Mouse (Mus musculus): ENCODE measurements around the gene Sf1. TPM values are rescaled to one million over a fixed set of nuclear protein-coding genes. Genes with fewer than 3 reads are reported as not detected.

Sf1 gene
- polyA plus RNA-seq, 1 experiment from 2014 or later: 115 TPM

- no peaks in the 10 kb centered on the region for H3K9me3 ChIP-seq (replicated peaks)
- no peaks in the 10 kb centered on the region for H3K36me3 ChIP-seq
- peaks cover 90% of the 10 kb centered on the region for H3K27me3 ChIP-seq (replicated peaks)
- H3K4me3 ChIP-seq: no peak overlapping the region
- no peak overlapping the region for H3K4me2 ChIP-seq
- peaks cover 39% of the 10 kb centered on the region for H3K4me1 ChIP-seq
- ATAC-seq: no peak
- 35% methylated on average over 9 of the region's 9 CpGs for WGBS (ENCODE audit: insufficient replicate concordance)
- no peak overlapping the region for H3K27ac ChIP-seq
- no peak overlapping the region for H3K9ac ChIP-seq
These were observed 56.4 kb downstream of the Sf1 start for GRCm38 (mm10) chr19:6419805-6420310.

- Histone ChIP-seq H3K27me3 (replicated peaks) (peaks cover 96% of the 10 kb centered on the region), H3K9me3 (replicated peaks) (no peaks in the 10 kb centered on the region), H3K27ac (no peak overlapping the region), H3K4me2 (no peak overlapping the region), H3K36me3 (no peaks in the 10 kb centered on the region), H3K4me1 (peaks cover 31% of the 10 kb centered on the region), H3K9ac (no peak overlapping the region), H3K4me3 (no peak overlapping the region)
- ATAC-seq: no peak
- WGBS (ENCODE audit: insufficient replicate concordance): 51% methylated on average over 19 of the region's 19 CpGs
These were observed 57.2 kb downstream of the Sf1 start for GRCm38 (mm10) chr19:6420481-6421210.

GRCm38 (mm10) chr19:6421211-6421590, 57.7 kb downstream of the Sf1 start:
- Histone ChIP-seq H3K4me1 (peaks cover 25% of the 10 kb centered on the region), H3K27me3 (replicated peaks) (peaks cover 96% of the 10 kb centered on the region), H3K27ac (no peak overlapping the region), H3K36me3 (no peaks in the 10 kb centered on the region), H3K4me3 (no peak overlapping the region), H3K9ac (no peak overlapping the region), H3K4me2 (no peak overlapping the region), H3K9me3 (replicated peaks) (no peaks in the 10 kb centered on the region)
- ATAC-seq: no peak
- WGBS (ENCODE audit: insufficient replicate concordance): 58% methylated on average over 9 of the region's 9 CpGs

- no peak overlapping the region for H3K4me3 ChIP-seq
- H3K9me3 ChIP-seq (replicated peaks): no peaks in the 10 kb centered on the region
- 61% methylated on average over 7 of the region's 7 CpGs for WGBS (ENCODE audit: insufficient replicate concordance)
- no peak for ATAC-seq
- H3K27ac ChIP-seq: no peak overlapping the region
- H3K4me1 ChIP-seq: peaks cover 17% of the 10 kb centered on the region
- H3K27me3 ChIP-seq (replicated peaks): peaks cover 96% of the 10 kb centered on the region
- no peak overlapping the region for H3K9ac ChIP-seq
- H3K36me3 ChIP-seq: no peaks in the 10 kb centered on the region
- H3K4me2 ChIP-seq: no peak overlapping the region
These were observed 58.5 kb downstream of the Sf1 start for GRCm38 (mm10) chr19:6422014-6422413.

- Histone ChIP-seq H3K27me3 (replicated peaks) (peaks cover 96% of the 10 kb centered on the region), H3K27ac (no peak overlapping the region), H3K36me3 (no peaks in the 10 kb centered on the region), H3K4me2 (no peak overlapping the region), H3K9me3 (replicated peaks) (no peaks in the 10 kb centered on the region), H3K9ac (no peak overlapping the region), H3K4me1 (peaks cover 15% of the 10 kb centered on the region), H3K4me3 (no peak overlapping the region)
- WGBS (ENCODE audit: insufficient replicate concordance): 71% methylated on average over 16 of the region's 16 CpGs
- ATAC-seq: no peak
These were observed 59.8 kb downstream of the Sf1 start for GRCm38 (mm10) chr19:6423241-6423640.

GRCm38 (mm10) chr19:6424137-6424881, 60.8 kb downstream of the Sf1 start:
- H3K4me2 ChIP-seq: no peak overlapping the region
- no peak overlapping the region for H3K27ac ChIP-seq
- peaks cover 16% of the 10 kb centered on the region for H3K4me1 ChIP-seq
- H3K36me3 ChIP-seq: no peaks in the 10 kb centered on the region
- peaks cover 96% of the 10 kb centered on the region for H3K27me3 ChIP-seq (replicated peaks)
- H3K9ac ChIP-seq: no peak overlapping the region
- no peak for ATAC-seq
- no peaks in the 10 kb centered on the region for H3K9me3 ChIP-seq (replicated peaks)
- WGBS (ENCODE audit: insufficient replicate concordance): 54% methylated on average over 8 of the region's 8 CpGs
- no peak overlapping the region for H3K4me3 ChIP-seq

- 53% methylated on average over 5 of the region's 5 CpGs for WGBS (ENCODE audit: insufficient replicate concordance)
- H3K4me1 ChIP-seq: peaks cover 16% of the 10 kb centered on the region
- H3K4me2 ChIP-seq: no peak overlapping the region
- no peak overlapping the region for H3K9ac ChIP-seq
- no peaks in the 10 kb centered on the region for H3K36me3 ChIP-seq
- ATAC-seq: no peak
- no peaks in the 10 kb centered on the region for H3K9me3 ChIP-seq (replicated peaks)
- no peak overlapping the region for H3K27ac ChIP-seq
- H3K4me3 ChIP-seq: no peak overlapping the region
- peaks cover 96% of the 10 kb centered on the region for H3K27me3 ChIP-seq (replicated peaks)
These were observed 62.1 kb downstream of the Sf1 start for GRCm38 (mm10) chr19:6425595-6425994.

GRCm38 (mm10) chr19:6426703-6427500, 63.4 kb downstream of the Sf1 start:
- peaks cover 94% of the 10 kb centered on the region for H3K27me3 ChIP-seq (replicated peaks)
- no peaks in the 10 kb centered on the region for H3K36me3 ChIP-seq
- H3K4me1 ChIP-seq: peaks cover 16% of the 10 kb centered on the region
- no peak for ATAC-seq
- no peak overlapping the region for H3K27ac ChIP-seq
- H3K4me2 ChIP-seq: no peak overlapping the region
- H3K9ac ChIP-seq: no peak overlapping the region
- no peak overlapping the region for H3K4me3 ChIP-seq
- no peaks in the 10 kb centered on the region for H3K9me3 ChIP-seq (replicated peaks)
- 20% methylated on average over 13 of the region's 13 CpGs for WGBS (ENCODE audit: insufficient replicate concordance)

Small RNA genes within 50 kb of the gene (microRNA-seq; reads per million reads assigned to microRNA genes)
- not detected for gene Mir6989

Other genes starting within 250 kb of the Sf1 start
- gene Sac3d1, start 245.0 kb upstream of the Sf1 start, polyA plus RNA-seq (2016; fragmentation: Nextera tagmentation; extraction: Ambion mirVana): 38.8 and 41.6 TPM in 2 replicates
- 41.7 and 44.7 TPM in 2 replicates for gene Snx15, start 235.4 kb upstream of the Sf1 start, polyA plus RNA-seq (2016; fragmentation: Nextera tagmentation; extraction: Ambion mirVana)
- gene Batf2, start 222.7 kb upstream of the Sf1 start, polyA plus RNA-seq (2016; fragmentation: Nextera tagmentation; extraction: Ambion mirVana): 0.10 and 0.15 TPM in 2 replicates
- 46.1 and 47.7 TPM in 2 replicates for gene Arl2, start 222.1 kb upstream of the Sf1 start, polyA plus RNA-seq (2016; fragmentation: Nextera tagmentation; extraction: Ambion mirVana)
- gene Majin, start 179.3 kb upstream of the Sf1 start, polyA plus RNA-seq (2016; fragmentation: Nextera tagmentation; extraction: Ambion mirVana): not detected in 2 replicates
- not detected in 2 replicates for gene Gpha2, start 137.3 kb upstream of the Sf1 start, polyA plus RNA-seq (2016; fragmentation: Nextera tagmentation; extraction: Ambion mirVana)
- gene Ppp2r5b, start 127.8 kb upstream of the Sf1 start, polyA plus RNA-seq (2016; fragmentation: Nextera tagmentation; extraction: Ambion mirVana): 6.4 TPM in 2 replicates
- 7.1 and 8.2 TPM in 2 replicates for gene Atg2a, start 122.0 kb upstream of the Sf1 start, polyA plus RNA-seq (2016; fragmentation: Nextera tagmentation; extraction: Ambion mirVana)
- gene Ehd1, start 87.0 kb upstream of the Sf1 start, polyA plus RNA-seq (2016; fragmentation: Nextera tagmentation; extraction: Ambion mirVana): 85.4 and 91.9 TPM in 2 replicates
- 0.20 TPM in 2 replicates for gene Cdc42bpg, start 57.2 kb upstream of the Sf1 start, polyA plus RNA-seq (2016; fragmentation: Nextera tagmentation; extraction: Ambion mirVana)
- 48.6 and 49.4 TPM in 2 replicates for gene Men1, start 28.7 kb upstream of the Sf1 start, polyA plus RNA-seq (2016; fragmentation: Nextera tagmentation; extraction: Ambion mirVana)
- gene Map4k2, start 22.6 kb upstream of the Sf1 start, polyA plus RNA-seq (2016; fragmentation: Nextera tagmentation; extraction: Ambion mirVana): 9.2 and 9.3 TPM in 2 replicates
- gene Pygm, start 20.7 kb downstream of the Sf1 start, polyA plus RNA-seq (2016; fragmentation: Nextera tagmentation; extraction: Ambion mirVana): 2.6 and 2.7 TPM in 2 replicates
- 97.8 and 106 TPM in 2 replicates for gene Rasgrp2, start 35.6 kb downstream of the Sf1 start, polyA plus RNA-seq (2016; fragmentation: Nextera tagmentation; extraction: Ambion mirVana)
- gene Nrxn2, start 55.0 kb downstream of the Sf1 start, polyA plus RNA-seq (2016; fragmentation: Nextera tagmentation; extraction: Ambion mirVana): 0.83 and 0.85 TPM in 2 replicates
- not detected in 2 replicates for gene Slc22a12, start 179.3 kb downstream of the Sf1 start, polyA plus RNA-seq (2016; fragmentation: Nextera tagmentation; extraction: Ambion mirVana)

Data from liver, embryonic 12.5 days (tissue).